Mouse (Mus musculus) thymus, postnatal 14 days (tissue): ENCODE data around the gene Wasf2.
A peak's percentile ranks its signal among the peaks of the same experiment; 100 is the strongest.

Source experiments
- DNase-seq: peaks from one replicate; pipeline ENCODE4 v3.0.0; 2021

The Wasf2 gene

GRCm38 (mm10) chr4:133101751-133102150 is 28.6 kb upstream of the Wasf2 start:
- no peak for DNase-seq

- DNase-seq: no peak
Measured at GRCm38 (mm10) chr4:133103525-133104193, 26.6 kb upstream of the Wasf2 start.

GRCm38 (mm10) chr4:133104194-133104569 is 26.1 kb upstream of the Wasf2 start:
- no peak for DNase-seq

GRCm38 (mm10) chr4:133106691-133107090 is 23.6 kb upstream of the Wasf2 start:
- no peak for DNase-seq

- DNase-seq: no peak
Measured at GRCm38 (mm10) chr4:133107788-133108281, 22.5 kb upstream of the Wasf2 start.

GRCm38 (mm10) chr4:133108481-133109334 is 21.6 kb upstream of the Wasf2 start:
- DNase-seq: no peak

- no peak for DNase-seq
Measured at GRCm38 (mm10) chr4:133109335-133109801, 20.9 kb upstream of the Wasf2 start.

GRCm38 (mm10) chr4:133112175-133112838 is 18.0 kb upstream of the Wasf2 start:
- no peak for DNase-seq

GRCm38 (mm10) chr4:133113351-133113882 is 16.9 kb upstream of the Wasf2 start:
- DNase-seq: peak; percentile 55

GRCm38 (mm10) chr4:133114762-133115161 is 15.5 kb upstream of the Wasf2 start:
- peak; percentile 47 for DNase-seq

GRCm38 (mm10) chr4:133115721-133116429 is 14.4 kb upstream of the Wasf2 start:
- DNase-seq: no peak

- no peak for DNase-seq
Measured at GRCm38 (mm10) chr4:133116756-133117470, 13.4 kb upstream of the Wasf2 start.

- no peak for DNase-seq
Measured at GRCm38 (mm10) chr4:133117556-133118411, 12.5 kb upstream of the Wasf2 start.

GRCm38 (mm10) chr4:133118775-133119375 is 11.4 kb upstream of the Wasf2 start:
- DNase-seq: no peak

GRCm38 (mm10) chr4:133119579-133119978 is 10.7 kb upstream of the Wasf2 start:
- no peak for DNase-seq

- DNase-seq: no peak
Measured at GRCm38 (mm10) chr4:133120833-133121321, 9.4 kb upstream of the Wasf2 start.

- DNase-seq: no peak
Measured at GRCm38 (mm10) chr4:133121416-133121815, 8.9 kb upstream of the Wasf2 start.

- no peak for DNase-seq
Measured at GRCm38 (mm10) chr4:133121974-133122637, 8.2 kb upstream of the Wasf2 start.

- no peak for DNase-seq
Measured at GRCm38 (mm10) chr4:133127079-133127478, 3.2 kb upstream of the Wasf2 start.

- no peak for DNase-seq
Measured at GRCm38 (mm10) chr4:133127894-133128293, 2.4 kb upstream of the Wasf2 start.
